ENCODE assay signal across 7 mouse cellular contexts in the genomic region with DNA sequence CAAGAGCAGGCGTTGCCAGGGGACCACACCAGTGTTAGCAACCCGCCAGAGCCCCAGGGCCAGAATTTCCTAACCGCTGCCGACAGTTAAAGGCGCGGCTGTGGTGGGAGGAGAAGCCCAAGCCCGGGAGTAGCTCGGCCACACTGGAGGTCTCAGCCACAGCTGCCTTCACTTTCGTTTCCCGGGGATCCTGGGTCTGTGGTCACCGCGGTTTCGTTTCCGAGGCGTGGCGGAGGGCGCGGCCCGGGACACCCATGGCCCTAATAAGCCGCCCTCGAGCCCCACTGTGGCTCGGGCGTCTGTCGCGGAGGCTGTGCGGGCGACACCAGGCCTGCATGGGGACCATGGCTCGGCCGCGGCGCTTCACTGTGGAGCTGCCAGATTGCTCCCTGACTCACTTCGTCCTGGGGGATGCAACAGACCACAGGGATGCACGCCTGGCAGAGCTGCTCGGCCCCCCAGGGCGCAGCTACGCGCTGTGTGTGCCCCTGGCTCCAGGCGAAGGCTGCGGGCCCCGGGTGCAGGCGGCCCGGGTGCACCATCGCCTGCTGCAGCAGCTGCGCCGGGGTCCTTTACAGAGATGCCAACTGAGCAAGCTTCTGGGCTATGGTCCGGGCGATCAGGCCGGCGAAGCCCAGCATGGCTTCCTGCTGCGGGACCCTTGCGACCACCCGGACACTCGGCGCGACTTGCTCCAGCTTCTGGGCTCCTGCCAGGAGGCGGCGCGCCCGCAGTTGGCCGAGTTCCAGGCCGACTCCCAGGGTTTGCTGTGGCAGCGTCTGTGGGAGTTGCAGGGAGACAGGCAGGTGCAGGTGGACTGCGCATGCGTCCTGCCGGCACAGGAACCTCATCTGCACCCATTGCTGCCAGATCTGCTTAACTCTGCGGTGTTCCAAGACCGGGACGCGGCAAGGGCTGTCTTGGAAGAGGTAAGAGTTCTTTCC. TPM values are rescaled to one million over a fixed set of nuclear protein-coding genes. Genes with fewer than 3 reads are reported as not detected.
DNase-seq lines count a peak whose midpoint lies in the region; ATAC-seq and TF ChIP-seq lines count a peak whose summit lies in the region.

A gene (plus strand): TSS at position 107 of the 944 bp plus-strand sequence.

- peak within 1 kb of the TSS; percentile 98 for H3K27ac ChIP-seq in bone marrow, adult 2 months (ENCODE audit: control insufficient read depth, insufficient read depth, low read depth, low read length, poor library complexity)
- peak within 1 kb of the TSS; percentile 84 for H3K27ac ChIP-seq in embryonic facial prominence, embryonic 15.5 days (replicated peaks)
- H3K27ac ChIP-seq in kidney, embryonic 14.5 days (ENCODE audit: low read depth, low read length), result peak within 1 kb of the TSS; percentile 76
- H3K27ac ChIP-seq in limb, embryonic 14.5 days (replicated peaks; ENCODE audit: low read depth, low read length), result peak within 1 kb of the TSS; percentile 77
- H3K27ac ChIP-seq in midbrain, embryonic 16.5 days (ENCODE audit: low read length), result peak within 1 kb of the TSS; percentile 96
- peak within 1 kb of the TSS; percentile 72 for H3K27ac ChIP-seq in spleen, adult 2 months (ENCODE audit: insufficient read depth, low read length)

- no peaks in the 10 kb centered on the region for H3K36me3 ChIP-seq in embryonic facial prominence, embryonic 15.5 days
- no peaks in the 10 kb centered on the region for H3K36me3 ChIP-seq in kidney, embryonic 14.5 days (ENCODE audit: control insufficient read depth, insufficient read depth, low read length)
- no peaks in the 10 kb centered on the region for H3K36me3 ChIP-seq in limb, embryonic 14.5 days (ENCODE audit: control insufficient read depth, insufficient read depth, low read length)
- no peaks in the 10 kb centered on the region for H3K36me3 ChIP-seq in midbrain, embryonic 16.5 days (ENCODE audit: control insufficient read depth, insufficient read depth, low read length)
- H3K36me3 ChIP-seq in spleen, adult 2 months (ENCODE audit: control insufficient read depth, insufficient read depth, low read length), result peaks cover 5% of the 10 kb centered on the region

- H3K9ac ChIP-seq in embryonic facial prominence, embryonic 15.5 days, result peak within 1 kb of the TSS; percentile 54
- peak within 1 kb of the TSS; percentile 76 for H3K9ac ChIP-seq in kidney, embryonic 14.5 days (ENCODE audit: low read depth, low read length)
- peak within 1 kb of the TSS; percentile 80 for H3K9ac ChIP-seq in limb, embryonic 14.5 days (ENCODE audit: low read depth, low read length, severe bottlenecking)
- peak within 1 kb of the TSS; percentile 96 for H3K9ac ChIP-seq in midbrain, embryonic 16.5 days (ENCODE audit: low read depth, low read length)

- no peaks in the 10 kb centered on the region for H3K27me3 ChIP-seq in embryonic facial prominence, embryonic 15.5 days
- no peaks in the 10 kb centered on the region for H3K27me3 ChIP-seq in kidney, embryonic 14.5 days (ENCODE audit: control insufficient read depth, insufficient read depth, low read length)
- H3K27me3 ChIP-seq in limb, embryonic 14.5 days (ENCODE audit: control insufficient read depth, insufficient read depth, low read length), result no peaks in the 10 kb centered on the region
- no peaks in the 10 kb centered on the region for H3K27me3 ChIP-seq in midbrain, embryonic 16.5 days (ENCODE audit: control insufficient read depth, insufficient read depth, low read depth, low read length)
- no peaks in the 10 kb centered on the region for H3K27me3 ChIP-seq in spleen, adult 2 months (ENCODE audit: control insufficient read depth, insufficient read depth, low read length)

- peak; percentile 82 for TF ChIP-seq POLR2A in bone marrow, adult 2 months (IDR thresholded peaks at IDR 0.05; ENCODE audit: borderline replicate concordance, control insufficient read depth, low read depth, low read length)
- TF ChIP-seq POLR2A in limb, embryonic 14.5 days (IDR thresholded peaks at IDR 0.05; ENCODE audit: borderline replicate concordance, extremely low read depth, insufficient read depth, insufficient read length), result 0 out of 2 replicates have a peak, but pooled peaks have one; percentile 36
- TF ChIP-seq POLR2A in spleen, adult 2 months (IDR thresholded peaks at IDR 0.05; ENCODE audit: low read depth, low read length), result no peak

- H3K4me3 ChIP-seq in bone marrow, adult 2 months (replicated peaks; ENCODE audit: control insufficient read depth, low read depth, low read length), result peak within 1 kb of the TSS; percentile 92
- peak within 1 kb of the TSS; percentile 58 for H3K4me3 ChIP-seq in embryonic facial prominence, embryonic 15.5 days (replicated peaks)
- peak within 1 kb of the TSS; percentile 66 for H3K4me3 ChIP-seq in kidney, embryonic 14.5 days (ENCODE audit: low read length)
- peak within 1 kb of the TSS; percentile 63 for H3K4me3 ChIP-seq in limb, embryonic 14.5 days (replicated peaks; ENCODE audit: low read length)
- peak within 1 kb of the TSS; percentile 68 for H3K4me3 ChIP-seq in midbrain, embryonic 16.5 days (ENCODE audit: low read depth, low read length)
- peak within 1 kb of the TSS; percentile 66 for H3K4me3 ChIP-seq in spleen, adult 2 months (ENCODE audit: extremely low read depth, insufficient read depth, insufficient read length)

- 0 out of 2 replicates have a peak, but pooled peaks have one; percentile 11 for TF ChIP-seq CTCF in bone marrow, adult 2 months (IDR thresholded peaks at IDR 0.05; ENCODE audit: control insufficient read depth, insufficient read depth, low read length)
- TF ChIP-seq CTCF in spleen, adult 2 months (IDR thresholded peaks at IDR 0.05; ENCODE audit: extremely low read depth, insufficient read depth, insufficient read length, insufficient replicate concordance), result no peak

- under 1% methylated on average over 69 of the region's 69 CpGs for WGBS in bone marrow, adult 2 months
- under 1% methylated on average over 69 of the region's 69 CpGs for WGBS in embryonic facial prominence, embryonic 15.5 days
- WGBS in kidney, embryonic 14.5 days, result under 1% methylated on average over 68 of the region's 69 CpGs
- WGBS in limb, embryonic 14.5 days, result under 1% methylated on average over 54 of the region's 69 CpGs
- under 1% methylated on average over 69 of the region's 69 CpGs for WGBS in midbrain, embryonic 16.5 days
- WGBS in spleen, adult 2 months, result under 1% methylated on average over 69 of the region's 69 CpGs

- H3K4me2 ChIP-seq in embryonic facial prominence, embryonic 15.5 days (replicated peaks), result peak within 1 kb of the TSS; percentile 96
- peak within 1 kb of the TSS; percentile 96 for H3K4me2 ChIP-seq in kidney, embryonic 14.5 days (replicated peaks; ENCODE audit: low read depth, low read length)
- H3K4me2 ChIP-seq in limb, embryonic 14.5 days (replicated peaks; ENCODE audit: low read depth, low read length, severe bottlenecking), result peak within 1 kb of the TSS; percentile 100
- peak within 1 kb of the TSS; percentile 92 for H3K4me2 ChIP-seq in midbrain, embryonic 16.5 days (ENCODE audit: low read length)

- no peaks in the 10 kb centered on the region for H3K9me3 ChIP-seq in embryonic facial prominence, embryonic 15.5 days (replicated peaks)
- no peaks in the 10 kb centered on the region for H3K9me3 ChIP-seq in kidney, embryonic 14.5 days (ENCODE audit: control insufficient read depth, low read length)
- no peaks in the 10 kb centered on the region for H3K9me3 ChIP-seq in limb, embryonic 14.5 days (ENCODE audit: control insufficient read depth, low read length)
- H3K9me3 ChIP-seq in midbrain, embryonic 16.5 days (replicated peaks; ENCODE audit: control insufficient read depth, low read length, poor library complexity, severe bottlenecking), result no peaks in the 10 kb centered on the region

- H3K4me1 ChIP-seq in bone marrow, adult 2 months (ENCODE audit: control insufficient read depth, insufficient read depth, low read length), result peaks cover 5% of the 10 kb centered on the region; the same call in 1 of the 2 replicates
- peaks cover 17% of the 10 kb centered on the region for H3K4me1 ChIP-seq in embryonic facial prominence, embryonic 15.5 days
- no peaks in the 10 kb centered on the region; the same call in 1 of the 2 replicates for H3K4me1 ChIP-seq in kidney, embryonic 14.5 days (ENCODE audit: control insufficient read depth, insufficient read depth, low read length)
- H3K4me1 ChIP-seq in limb, embryonic 14.5 days (ENCODE audit: control insufficient read depth, insufficient read depth, low read length), result peaks cover 5% of the 10 kb centered on the region; the same call in 1 of the 2 replicates
- H3K4me1 ChIP-seq in midbrain, embryonic 16.5 days (ENCODE audit: control insufficient read depth, insufficient read depth, low read length), result peaks cover 18% of the 10 kb centered on the region
- H3K4me1 ChIP-seq in spleen, adult 2 months (ENCODE audit: control insufficient read depth, insufficient read depth, insufficient read length), result peaks cover 6% of the 10 kb centered on the region

- ATAC-seq in embryonic facial prominence, embryonic 15.5 days (ENCODE audit: insufficient number of reproducible peaks, low FRiP score, low TSS enrichment, low read depth), result peak; percentile 85
- peak; percentile 85 for ATAC-seq in kidney, embryonic 14.5 days (ENCODE audit: low FRiP score, low TSS enrichment)
- peak; percentile 75 for ATAC-seq in limb, embryonic 14.5 days (ENCODE audit: low FRiP score, low read depth)
- peak; percentile 92 for ATAC-seq in midbrain, embryonic 16.5 days

- peak; percentile 84 to 92 for DNase-seq in heart, adult 9 months (ENCODE audit: low spot score in 2 of 2)
- peak; percentile 69 for DNase-seq in limb, embryonic 14.5 days (ENCODE audit: low spot score)
- peak; percentile 63 to 84 for DNase-seq in spleen, adult 2 months (ENCODE audit: low read depth in 1 of 2, low spot score in 2 of 2)

RNA-seq across cellular contexts. Expression of the gene that starts here (rescaled TPM):
- polyA plus RNA-seq in bone marrow, adult 2 months (2011; ENCODE audit: insufficient read depth, insufficient read length, low replicate concordance, missing spikeins), result 24.7 and 27.8 TPM in 2 replicates
- polyA plus RNA-seq in embryonic facial prominence, embryonic 15.5 days (2015; fragmentation: Nextera tagmentation; extraction: Ambion mirVana), result 7.5 and 8.8 TPM in 2 replicates
- 7.3 and 9.7 TPM in 2 replicates for polyA plus RNA-seq in kidney, embryonic 14.5 days (2014; fragmentation: Nextera tagmentation; extraction: Ambion mirVana)
- 4.0 and 4.3 TPM in 2 replicates for polyA plus RNA-seq in limb, embryonic 14.5 days (2012; rRNA removed)
- 7.2 and 10.6 TPM in 2 replicates for polyA plus RNA-seq in limb, embryonic 14.5 days (2014; fragmentation: Nextera tagmentation; extraction: Ambion mirVana)
- polyA plus RNA-seq in midbrain, embryonic 16.5 days (2015; fragmentation: Nextera tagmentation; extraction: Ambion mirVana), result 18.8 and 25.1 TPM in 2 replicates
- 8.3 and 11.5 TPM in 2 replicates for polyA plus RNA-seq in spleen, adult 2 months (2012; rRNA removed)

Comparison
In these comparisons a context has a peak if more than half of its experiments do, and no peak if none do; other contexts are left out.
1. Peak in every context shown above with its lines: DNase-seq, ATAC-seq, H3K4me3 ChIP-seq and H3K27ac ChIP-seq.